Mouse (Mus musculus) urinary bladder, postnatal 14 days (tissue): ENCODE measurements around the gene Rln3.

Experiments
- DNase-seq: peaks from one replicate; pipeline ENCODE4 v3.0.0; 2021; ENCODE audit warnings: low spot score

The Rln3 gene

DNA sequence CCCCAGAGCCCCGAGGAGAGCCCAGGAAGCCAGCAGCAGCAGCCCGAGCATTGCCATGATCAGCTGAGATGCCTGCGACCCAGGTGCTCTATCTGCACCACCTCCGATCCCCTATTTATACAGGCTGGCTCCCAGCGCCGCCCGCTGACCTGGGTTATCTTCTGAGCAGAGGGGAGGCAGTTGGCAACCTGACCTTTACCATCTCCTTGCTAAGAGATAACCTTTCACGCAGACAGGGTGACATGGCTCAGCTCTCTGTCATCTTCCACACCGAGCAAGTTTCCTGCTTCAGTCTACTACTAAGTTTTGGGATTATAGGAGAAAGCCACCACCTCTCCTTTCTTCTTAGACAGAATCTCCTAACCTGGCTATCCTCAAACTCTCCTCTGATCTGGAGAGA, at the start of gene Rln3:
TSS of gene Rln3 (minus strand) at position 101 of the 400 bp plus-strand sequence.
- no peak for DNase-seq

DNA sequence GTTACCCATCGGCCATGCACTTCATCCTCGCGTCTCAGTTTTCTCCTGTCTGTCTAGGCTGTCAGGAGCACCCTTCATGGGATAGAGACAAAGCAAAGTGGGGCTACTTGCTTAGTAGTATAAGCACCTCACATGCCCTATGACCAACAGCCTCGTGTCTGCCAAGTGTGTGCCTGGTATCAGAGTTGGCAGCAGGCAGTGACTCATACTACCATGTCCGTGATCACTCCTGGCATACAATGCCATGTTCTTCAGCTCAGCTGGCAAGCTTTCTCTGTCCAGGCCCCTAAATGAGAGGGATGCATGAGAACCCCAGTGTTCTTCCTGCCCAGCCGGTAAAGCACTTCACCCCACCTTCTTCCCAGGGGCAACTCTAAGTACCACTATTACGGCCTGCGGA, 45.8 kb upstream of the Rln3 start:
- DNase-seq, result no peak

- no peak for DNase-seq
Observed at GRCm38 (mm10) chr8:84089277-84089676, 44.5 kb upstream of the Rln3 start.

GRCm38 (mm10) chr8:84087821-84088220, 43.0 kb upstream of the Rln3 start:
- no peak for DNase-seq

DNA sequence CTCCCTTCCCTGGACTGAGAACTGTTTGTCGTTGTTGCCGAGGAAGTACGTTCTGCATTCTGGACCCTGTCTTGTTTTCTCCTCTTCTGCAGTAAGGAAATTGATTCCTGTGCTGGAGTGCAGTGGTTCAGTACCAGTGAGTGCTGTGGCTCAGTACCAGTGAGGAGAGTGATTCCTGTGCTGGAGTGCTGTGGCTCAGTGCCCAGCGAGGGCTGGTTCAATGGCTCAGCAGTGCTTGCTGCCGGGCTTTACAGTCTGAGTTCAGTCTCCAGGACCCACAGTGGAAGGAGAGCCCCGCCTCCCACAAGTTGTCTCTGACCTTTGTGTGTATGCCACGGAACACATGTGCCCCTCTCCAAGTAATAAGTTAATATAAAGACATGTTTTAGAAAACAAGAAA, 42.4 kb upstream of the Rln3 start:
- no peak for DNase-seq

DNA sequence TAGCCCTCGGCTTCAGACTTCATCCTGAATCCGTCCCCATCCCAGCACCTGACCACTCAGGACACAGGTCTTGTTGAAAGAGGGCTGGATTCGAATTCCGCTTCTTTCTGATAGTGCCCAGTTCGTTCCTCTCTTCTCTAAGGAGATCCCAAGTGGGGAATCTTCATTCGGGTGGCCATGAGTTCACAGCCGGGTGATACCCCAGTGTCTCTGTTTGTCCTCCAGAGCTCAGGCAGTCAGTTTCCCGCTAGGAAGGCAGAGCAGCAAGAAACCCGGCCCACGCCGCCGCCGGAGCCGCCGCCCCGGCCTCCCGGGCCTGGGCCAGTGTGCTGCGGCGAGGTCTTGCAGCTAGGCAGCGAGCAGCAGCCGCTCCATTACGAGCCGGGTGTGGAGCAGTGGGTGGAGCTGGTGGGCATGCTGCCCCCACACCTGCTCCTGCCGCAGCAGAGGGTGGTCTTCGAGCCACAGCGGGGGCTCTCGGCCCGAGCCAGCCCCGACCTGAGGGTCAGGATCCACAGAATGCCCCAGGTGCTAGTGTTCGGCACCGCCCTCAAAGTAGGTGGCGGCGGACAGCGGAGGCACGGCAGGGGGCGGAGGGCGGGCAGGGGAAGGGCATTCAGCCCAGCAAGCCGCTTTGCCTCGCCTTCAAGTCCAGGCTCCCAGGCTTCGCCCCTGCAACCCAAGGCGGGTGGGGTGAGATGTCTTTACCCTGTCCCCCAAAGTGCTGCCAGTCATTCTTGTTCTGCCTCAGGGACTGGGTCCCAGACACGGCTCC, 39.7 kb upstream of the Rln3 start:
- DNase-seq, result no peak

GRCm38 (mm10) chr8:84083829-84084241, 39.0 kb upstream of the Rln3 start:
- no peak for DNase-seq

- DNase-seq, result no peak
Observed at GRCm38 (mm10) chr8:84079206-84079605, 34.4 kb upstream of the Rln3 start.

DNA sequence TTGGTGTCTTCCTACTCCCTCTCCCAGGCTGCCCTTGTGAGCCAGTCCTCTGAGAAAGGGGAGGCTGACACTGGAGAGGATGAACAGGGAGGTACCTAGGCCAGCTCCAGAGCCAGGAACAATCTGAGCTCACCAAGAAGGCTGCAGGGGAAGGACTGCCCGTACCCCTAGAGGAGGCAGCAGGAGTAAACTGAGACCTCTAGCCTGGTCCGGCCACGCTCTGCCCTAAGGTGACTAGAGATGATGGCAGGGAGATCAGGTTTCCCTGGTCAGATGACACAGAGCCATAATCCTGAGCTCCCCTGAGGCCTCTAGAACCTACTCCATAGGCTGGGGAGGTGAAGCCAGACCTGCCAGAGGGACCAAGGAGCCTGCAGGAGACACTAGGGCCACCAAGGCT, 32.0 kb upstream of the Rln3 start:
- no peak for DNase-seq

- DNase-seq, result no peak
Observed at GRCm38 (mm10) chr8:84076412-84076811, 31.6 kb upstream of the Rln3 start.

- no peak for DNase-seq
Observed at GRCm38 (mm10) chr8:84073230-84073976, 28.6 kb upstream of the Rln3 start.

DNA sequence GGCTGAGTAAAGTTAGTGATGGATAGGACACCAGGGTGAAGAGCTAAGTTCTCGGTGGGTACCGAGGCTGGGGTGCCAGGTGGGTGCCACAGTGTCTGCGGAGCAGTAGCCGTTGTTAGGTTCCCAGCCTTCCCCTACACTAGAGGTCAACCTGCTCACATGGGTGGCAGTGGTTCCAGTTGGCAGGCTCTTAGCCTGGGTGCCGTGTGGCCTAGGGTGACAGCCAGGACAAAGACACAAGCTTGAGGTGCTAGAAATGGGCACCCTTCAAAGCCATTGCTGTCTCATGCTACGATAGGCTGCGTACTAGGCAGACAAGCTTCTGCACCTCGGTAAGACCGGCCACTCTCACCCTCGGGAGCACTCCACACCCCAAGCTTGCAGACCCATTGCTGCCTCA, 27.5 kb upstream of the Rln3 start:
- DNase-seq, result no peak

- no peak for DNase-seq
Observed at GRCm38 (mm10) chr8:84071921-84072320, 27.1 kb upstream of the Rln3 start.

DNA sequence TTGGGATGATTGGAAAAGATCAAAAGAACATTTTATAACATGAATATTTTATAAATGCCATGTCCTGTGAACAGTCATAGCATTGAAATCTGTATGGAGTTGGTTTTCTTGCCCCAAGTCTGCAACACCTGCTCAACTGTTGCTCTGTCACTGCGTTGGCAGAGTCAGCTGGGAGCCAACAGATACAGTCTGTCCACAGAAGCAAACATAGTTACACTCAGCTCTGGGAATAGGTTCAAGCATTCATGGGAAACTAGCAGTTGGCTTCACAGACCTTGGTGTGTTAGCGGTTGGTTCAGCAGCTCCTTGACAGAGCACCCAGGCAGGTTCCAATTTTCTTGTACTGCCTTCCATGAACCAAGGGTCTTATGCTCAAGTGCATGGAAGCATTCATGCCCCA, 25.9 kb upstream of the Rln3 start:
- no peak for DNase-seq

DNA sequence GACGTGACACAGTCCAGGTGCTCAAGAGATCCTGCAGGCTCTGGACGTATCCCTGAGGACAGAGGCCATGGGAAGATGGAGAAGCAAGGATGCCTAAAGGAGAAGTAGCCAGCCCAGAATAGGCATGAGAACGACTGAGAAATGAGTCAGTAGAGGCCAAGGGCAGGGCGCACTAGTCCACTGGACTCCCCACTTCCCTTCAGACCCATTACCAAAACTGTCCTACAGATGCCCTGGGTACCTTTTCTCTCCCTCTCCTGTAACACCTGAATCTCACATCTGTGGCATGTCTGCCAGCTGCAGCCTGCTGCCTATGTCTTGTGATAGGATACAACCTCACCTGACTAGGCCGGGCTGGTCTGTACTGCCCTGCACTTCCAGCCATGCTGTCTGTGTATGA, 25.4 kb upstream of the Rln3 start:
- DNase-seq, result no peak

DNA sequence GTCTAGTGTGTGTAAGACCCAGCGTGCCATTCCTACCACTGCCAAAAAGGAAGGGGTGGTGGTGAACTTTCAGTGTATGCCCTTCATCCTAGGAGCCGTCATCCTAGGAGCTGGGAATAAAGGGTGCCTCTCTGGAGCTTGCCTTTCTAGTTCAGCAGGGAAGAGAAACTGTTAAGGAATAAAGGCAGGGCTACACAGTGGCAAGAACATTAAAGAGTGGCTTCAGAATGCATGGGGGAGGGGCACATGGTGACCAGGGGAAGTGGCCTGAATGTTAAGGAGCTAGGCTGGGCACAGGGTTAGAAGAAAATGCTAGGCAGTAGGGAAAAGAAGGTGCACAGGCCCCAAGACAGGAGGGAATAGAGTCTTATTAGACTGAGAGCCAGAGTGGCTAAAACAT, 24.9 kb upstream of the Rln3 start:
- DNase-seq, result no peak

DNA sequence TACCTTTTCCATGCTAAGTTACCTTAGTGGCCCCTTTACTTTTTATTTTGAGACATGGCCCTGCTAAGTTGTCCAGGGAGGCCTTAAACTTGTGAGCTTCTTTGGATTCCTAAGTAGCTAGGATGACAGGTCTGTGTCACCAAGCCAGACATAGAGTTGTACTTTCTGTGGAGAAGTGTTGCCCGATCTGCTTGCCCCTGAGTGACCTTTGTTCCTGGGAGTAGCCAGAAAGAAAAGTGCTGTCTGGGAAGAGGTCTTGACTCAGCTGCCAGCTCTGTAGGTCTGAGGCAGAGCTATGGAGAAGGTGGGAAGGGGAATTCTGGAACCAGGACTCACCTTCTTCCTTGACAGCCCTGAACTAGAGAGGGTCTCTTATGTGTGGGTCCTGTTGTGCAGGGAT, 24.4 kb upstream of the Rln3 start:
- no peak for DNase-seq

DNA sequence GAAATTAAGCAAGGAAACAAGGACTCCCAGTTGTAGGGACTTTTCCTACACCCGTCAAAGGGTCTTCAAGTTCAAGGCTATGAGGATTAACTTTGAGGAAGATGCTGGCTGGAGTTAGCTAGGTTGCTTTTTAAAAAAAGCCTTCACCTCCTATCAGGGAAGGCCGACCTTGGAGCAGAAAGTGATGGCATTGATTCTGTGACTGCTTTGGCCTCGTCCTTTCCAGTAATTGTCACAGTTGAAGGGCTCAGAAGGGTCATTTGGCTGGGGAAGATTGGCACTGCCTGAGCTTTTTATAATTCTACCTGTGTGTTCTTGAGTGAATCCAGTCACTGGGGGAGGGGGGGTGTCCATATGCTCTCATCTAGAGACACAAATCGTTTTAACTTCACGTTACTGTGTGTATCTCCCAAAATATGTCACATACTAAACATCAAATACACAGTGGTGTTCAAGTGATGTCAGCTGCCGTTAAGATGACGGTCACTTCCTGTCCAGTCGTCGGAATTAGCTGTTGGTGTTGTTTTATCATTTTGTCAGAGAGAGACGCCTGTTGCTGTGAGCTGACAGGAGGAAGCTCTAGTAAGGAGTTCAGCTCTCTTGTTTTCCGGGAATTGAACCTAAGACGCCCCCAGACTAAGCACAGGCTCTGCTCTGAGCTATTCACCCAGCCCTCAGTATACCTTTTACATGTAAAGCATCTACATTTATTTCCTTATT, 23.7 kb upstream of the Rln3 start:
- DNase-seq, result no peak

DNA sequence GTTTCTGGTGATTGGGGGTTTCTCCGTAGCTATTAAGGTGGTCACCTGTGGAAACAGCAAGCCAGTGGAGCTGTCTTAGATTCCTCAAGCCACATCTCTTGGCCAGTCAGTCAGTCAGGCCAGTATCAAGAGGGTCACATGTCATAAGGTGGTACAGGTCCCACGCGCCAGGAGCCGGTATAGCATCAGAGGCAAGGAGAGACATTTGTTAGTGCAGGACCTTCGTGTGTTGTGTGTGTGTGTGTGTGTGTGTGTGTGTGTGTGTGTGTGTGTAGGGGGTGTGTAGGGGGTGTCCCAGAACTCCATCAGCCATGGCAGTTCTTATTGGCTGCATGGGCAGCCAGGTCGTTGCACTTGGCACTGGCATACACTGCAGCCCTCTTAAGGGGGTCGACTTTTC, 23.1 kb upstream of the Rln3 start:
- DNase-seq, result no peak

GRCm38 (mm10) chr8:84067047-84067573, 22.3 kb upstream of the Rln3 start:
- peak; percentile 96 for DNase-seq

- DNase-seq, result peak; percentile 99
Observed at GRCm38 (mm10) chr8:84066291-84066930, 21.6 kb upstream of the Rln3 start, which contains the start of gene Rfx1. Rfx1 (plus strand) TSS chr8:84066834.

DNA sequence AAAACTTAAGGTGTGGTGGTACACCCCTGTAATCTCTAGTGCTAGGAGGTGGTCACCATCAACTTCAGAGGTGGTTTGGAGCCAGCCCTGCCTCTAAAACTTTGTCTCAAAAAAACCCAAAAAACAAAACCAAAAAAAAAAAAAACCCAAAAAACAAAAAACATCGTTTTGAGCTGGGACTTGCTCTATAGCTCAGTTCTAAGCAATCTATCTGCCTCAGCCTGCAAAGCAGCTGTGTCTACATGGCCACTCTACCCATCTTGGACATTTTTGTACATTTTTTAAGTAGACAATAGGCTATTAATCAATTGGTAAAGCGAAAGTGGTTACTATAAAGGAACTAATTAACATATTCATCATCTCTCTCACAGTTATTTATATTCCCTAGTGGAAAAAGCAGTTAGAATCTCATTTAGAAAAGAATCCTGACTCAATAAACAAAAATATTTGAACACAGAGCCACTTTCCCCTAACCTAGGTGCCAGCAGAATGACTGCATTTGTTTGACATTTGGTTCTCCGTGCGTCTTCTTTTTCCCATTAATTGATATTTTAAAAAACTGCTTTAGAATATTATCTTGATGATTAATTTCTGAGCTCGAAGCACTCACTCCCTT, 20.8 kb upstream of the Rln3 start:
- no peak for DNase-seq
